Mouse (Mus musculus): Measurements from ENCODE around the gene St6galnac4. TPM values are rescaled to one million over a fixed set of nuclear protein-coding genes. Genes with fewer than 3 reads are reported as not detected.
A peak's percentile ranks its signal among the peaks of the same experiment; 100 is the strongest.

Gene St6galnac4
- polyA plus RNA-seq, 1 experiment from 2014 or later, result 26.0 TPM

DNA sequence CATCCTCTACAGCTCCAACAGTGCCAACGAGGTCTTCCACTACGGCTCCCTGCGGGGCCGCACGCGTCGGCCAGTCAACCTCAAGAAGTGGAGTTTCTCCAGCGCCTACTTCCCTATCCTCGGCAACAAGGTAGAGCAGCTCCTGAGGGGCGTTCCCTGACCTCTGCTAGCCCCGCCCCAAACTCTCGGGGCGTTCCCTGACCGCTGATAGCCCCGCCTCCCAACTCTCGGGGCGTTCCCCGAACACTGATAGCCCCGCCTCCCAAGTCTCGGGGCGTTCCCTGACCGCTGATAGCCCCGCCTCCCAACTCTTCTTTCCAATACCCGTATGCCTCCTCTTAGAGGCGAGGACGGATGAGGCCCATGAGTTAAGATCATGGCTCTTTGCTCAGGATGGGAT lies 25.4 kb downstream of the St6galnac4 start:
- no peak overlapping the region for H3K9ac ChIP-seq (ENCODE audit: low read depth, low read length)
- H3K4me1 ChIP-seq (replicated peaks; ENCODE audit: control insufficient read depth, insufficient read depth, low read length), result peaks cover 39% of the 10 kb centered on the region
- no peak for DNase-seq (ENCODE audit: low spot score)
- H3K9me3 ChIP-seq (ENCODE audit: control insufficient read depth, low read length), result no peaks in the 10 kb centered on the region
- 0 out of 2 replicates have a peak overlapping the region, but pooled peaks have one; percentile 6 for H3K27ac ChIP-seq (ENCODE audit: low read depth, low read length)
- H3K4me3 ChIP-seq (ENCODE audit: low read depth, low read length), result no peak overlapping the region
- H3K36me3 ChIP-seq (ENCODE audit: control insufficient read depth, insufficient read depth, low read length), result peaks cover 24% of the 10 kb centered on the region
- H3K4me2 ChIP-seq, result peak overlapping the region; percentile 29; the same call in 1 of the 2 replicates
- H3K27me3 ChIP-seq (replicated peaks; ENCODE audit: control insufficient read depth, insufficient read depth, low read length), result no peaks in the 10 kb centered on the region
- 71% methylated on average over 26 of the region's 26 CpGs for WGBS
- ATAC-seq (replicated peaks; ENCODE audit: low FRiP score), result no peak; the same call in 1 of the 2 replicates

DNA sequence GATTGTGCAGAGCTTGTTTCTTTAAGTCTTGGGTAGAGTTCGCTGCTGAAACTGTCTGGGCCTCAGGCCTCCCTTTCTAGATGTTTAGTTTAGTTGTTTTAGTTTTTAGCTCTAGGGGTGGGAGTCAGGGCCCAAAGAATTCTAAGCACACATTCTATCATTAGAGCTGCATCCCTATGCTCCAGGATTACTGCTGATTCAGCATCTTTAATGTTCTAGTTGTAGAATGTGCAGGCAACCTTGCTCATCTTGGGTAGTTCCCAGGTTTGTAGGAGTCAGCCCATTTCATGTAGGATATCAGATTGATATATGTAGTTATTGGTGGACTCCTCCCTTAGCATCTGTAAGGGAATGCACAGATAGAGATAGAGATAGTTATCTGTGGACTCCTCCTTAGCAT lies 30.2 kb downstream of the St6galnac4 start:
- ATAC-seq (replicated peaks; ENCODE audit: low FRiP score) (no peak), DNase-seq (ENCODE audit: low spot score) (no peak)
- no peaks in the 10 kb centered on the region for H3K9me3 ChIP-seq (ENCODE audit: control insufficient read depth, low read length)
- peaks cover 41% of the 10 kb centered on the region for H3K36me3 ChIP-seq (ENCODE audit: control insufficient read depth, insufficient read depth, low read length)
- H3K27ac ChIP-seq (ENCODE audit: low read depth, low read length), result no peak overlapping the region
- no peaks in the 10 kb centered on the region for H3K27me3 ChIP-seq (replicated peaks; ENCODE audit: control insufficient read depth, insufficient read depth, low read length)
- WGBS, result 90% methylated on average over 1 of the region's 1 CpGs
- no peak overlapping the region for H3K4me3 ChIP-seq (ENCODE audit: low read depth, low read length)
- peaks cover 29% of the 10 kb centered on the region for H3K4me1 ChIP-seq (replicated peaks; ENCODE audit: control insufficient read depth, insufficient read depth, low read length)
- H3K9ac ChIP-seq (ENCODE audit: low read depth, low read length), result no peak overlapping the region
- no peak overlapping the region; the same call in 1 of the 2 replicates for H3K4me2 ChIP-seq

DNA sequence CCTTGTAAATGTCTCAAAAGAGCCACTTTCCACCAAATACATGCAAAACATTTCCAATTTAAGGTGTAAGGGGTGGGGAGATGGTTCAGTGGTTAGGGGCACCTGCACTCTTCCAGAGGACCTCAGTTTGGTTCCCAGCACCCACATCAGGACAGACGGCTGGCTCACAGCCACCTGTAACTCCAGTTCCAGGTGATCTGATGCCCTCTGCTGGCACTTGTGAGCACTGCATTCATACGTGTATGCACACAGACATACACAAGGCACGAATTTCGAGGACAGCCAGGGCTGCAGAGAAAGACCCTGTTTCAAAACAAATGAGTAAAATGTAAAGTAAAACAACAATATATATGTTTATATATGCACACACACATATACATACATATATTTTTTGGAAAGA lies 30.7 kb downstream of the St6galnac4 start:
- peaks cover 41% of the 10 kb centered on the region for H3K36me3 ChIP-seq (ENCODE audit: control insufficient read depth, insufficient read depth, low read length)
- peaks cover 29% of the 10 kb centered on the region for H3K4me1 ChIP-seq (replicated peaks; ENCODE audit: control insufficient read depth, insufficient read depth, low read length)
- no peaks in the 10 kb centered on the region for H3K27me3 ChIP-seq (replicated peaks; ENCODE audit: control insufficient read depth, insufficient read depth, low read length)
- no peak overlapping the region for H3K4me2 ChIP-seq
- no peak overlapping the region for H3K9ac ChIP-seq (ENCODE audit: low read depth, low read length)
- ATAC-seq (replicated peaks; ENCODE audit: low FRiP score) (no peak), DNase-seq (ENCODE audit: low spot score) (no peak)
- H3K9me3 ChIP-seq (ENCODE audit: control insufficient read depth, low read length), result no peaks in the 10 kb centered on the region
- H3K27ac ChIP-seq (ENCODE audit: low read depth, low read length), result no peak overlapping the region
- no peak overlapping the region for H3K4me3 ChIP-seq (ENCODE audit: low read depth, low read length)
- 95% methylated on average over 4 of the region's 4 CpGs for WGBS

DNA sequence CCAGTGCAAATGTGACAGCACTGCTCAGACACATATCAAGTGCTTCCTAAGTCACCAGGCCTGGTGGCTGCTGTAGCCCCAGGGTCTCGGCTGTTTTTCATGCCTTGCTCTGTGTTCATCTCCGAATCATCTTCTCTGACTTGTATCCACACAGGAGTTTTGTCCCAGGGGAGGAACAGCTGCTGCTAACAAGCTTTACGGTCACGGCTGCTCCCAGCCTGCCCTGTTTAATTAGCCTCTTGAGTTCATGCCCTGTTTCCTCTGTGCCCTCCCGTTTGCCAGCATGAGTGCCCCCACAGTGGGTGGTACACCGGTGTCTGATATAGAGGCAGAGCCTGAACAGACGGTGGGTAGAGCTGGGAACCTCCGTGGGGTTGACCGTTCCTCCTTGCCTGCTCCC lies 31.2 kb downstream of the St6galnac4 start:
- Histone ChIP-seq H3K36me3 (ENCODE audit: control insufficient read depth, insufficient read depth, low read length) (peaks cover 39% of the 10 kb centered on the region), H3K4me3 (ENCODE audit: low read depth, low read length) (no peak overlapping the region), H3K4me2 (no peak overlapping the region), H3K9ac (ENCODE audit: low read depth, low read length) (no peak overlapping the region), H3K9me3 (ENCODE audit: control insufficient read depth, low read length) (no peaks in the 10 kb centered on the region), H3K4me1 (replicated peaks; ENCODE audit: control insufficient read depth, insufficient read depth, low read length) (peaks cover 29% of the 10 kb centered on the region), H3K27me3 (replicated peaks; ENCODE audit: control insufficient read depth, insufficient read depth, low read length) (no peaks in the 10 kb centered on the region), H3K27ac (ENCODE audit: low read depth, low read length) (no peak overlapping the region)
- WGBS, result 89% methylated on average over 9 of the region's 9 CpGs
- DNase-seq (ENCODE audit: low spot score) (no peak), ATAC-seq (replicated peaks; ENCODE audit: low FRiP score) (no peak)

DNA sequence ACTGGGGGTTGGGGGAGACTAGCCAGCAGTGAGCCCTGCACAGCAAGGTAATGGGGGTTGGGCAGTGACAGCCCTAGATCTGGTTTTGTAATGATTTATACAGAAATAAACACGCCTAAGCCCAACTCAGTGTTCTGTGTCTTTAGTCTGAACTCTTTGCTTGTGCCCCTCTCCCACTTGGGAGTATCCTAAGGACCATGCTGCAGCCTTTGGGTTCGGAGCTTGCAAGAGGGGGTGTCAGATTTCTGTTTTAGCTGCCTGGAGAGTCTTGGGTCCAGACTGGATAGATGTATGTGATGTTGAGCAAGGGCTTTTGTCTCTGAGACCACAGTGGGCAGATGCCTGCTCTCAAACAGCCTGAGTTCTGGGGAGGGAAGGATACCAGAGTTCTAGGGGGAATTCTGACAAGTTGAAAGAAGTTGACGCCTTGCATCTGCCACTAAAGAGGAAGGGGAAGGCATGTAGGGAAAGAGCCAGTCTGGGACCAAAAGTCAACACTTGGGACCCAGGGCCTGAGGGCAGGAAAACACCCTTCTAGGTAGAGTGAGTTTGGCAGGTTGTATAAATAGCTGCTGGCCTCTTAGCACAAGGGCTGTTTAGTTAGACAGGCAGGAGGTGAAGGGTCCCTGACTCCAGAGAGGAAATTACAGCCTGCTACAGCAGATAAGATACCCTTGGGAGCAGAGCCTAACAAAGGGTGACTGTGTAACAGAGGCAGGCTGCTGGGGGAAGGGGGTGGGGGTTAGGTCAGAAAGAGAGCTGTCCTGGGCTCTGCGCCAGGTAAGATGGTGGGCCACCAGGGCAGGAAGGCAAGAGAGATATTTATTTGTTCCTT lies 34.0 kb downstream of the St6galnac4 start:
- DNase-seq (ENCODE audit: low spot score) (no peak), ATAC-seq (replicated peaks; ENCODE audit: low FRiP score) (peak; percentile 65; the same call in 1 of the 2 replicates)
- Histone ChIP-seq H3K36me3 (ENCODE audit: control insufficient read depth, insufficient read depth, low read length) (peaks cover 26% of the 10 kb centered on the region), H3K4me2 (0 out of 2 replicates have a peak overlapping the region, but pooled peaks have one; percentile 13), H3K27me3 (replicated peaks; ENCODE audit: control insufficient read depth, insufficient read depth, low read length) (no peaks in the 10 kb centered on the region), H3K9ac (ENCODE audit: low read depth, low read length) (0 out of 2 replicates have a peak overlapping the region, but pooled peaks have one; percentile 5), H3K4me1 (replicated peaks; ENCODE audit: control insufficient read depth, insufficient read depth, low read length) (peaks cover 45% of the 10 kb centered on the region), H3K4me3 (ENCODE audit: low read depth, low read length) (no peak overlapping the region), H3K9me3 (ENCODE audit: control insufficient read depth, low read length) (no peaks in the 10 kb centered on the region), H3K27ac (ENCODE audit: low read depth, low read length) (peak overlapping the region; percentile 64)
- 34% methylated on average over 4 of the region's 4 CpGs for WGBS

DNA sequence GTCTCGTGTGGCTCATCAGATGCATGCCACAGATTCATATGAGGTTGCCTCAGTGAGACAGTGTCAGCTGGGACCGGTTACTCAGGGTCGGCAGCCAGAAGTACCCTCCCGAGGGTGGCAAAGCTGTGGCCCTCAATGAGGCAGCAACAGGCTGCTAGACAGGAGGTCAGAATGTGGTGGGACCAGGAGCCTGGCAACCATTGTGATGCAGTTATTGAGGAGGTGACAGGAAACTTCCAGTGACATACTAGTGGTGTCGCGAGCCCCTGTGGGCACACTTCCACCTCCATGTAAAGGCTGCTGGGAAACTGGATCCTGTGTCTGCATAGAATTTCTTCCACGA lies 34.6 kb downstream of the St6galnac4 start, which contains the start of gene Ak1:
Gene Ak1 (plus strand): TSS at position 242 of the 343 bp plus-strand sequence.
- WGBS, result 47% methylated on average over 7 of the region's 7 CpGs
- Histone ChIP-seq H3K36me3 (ENCODE audit: control insufficient read depth, insufficient read depth, low read length) (peaks cover 23% of the 10 kb centered on the region), H3K27me3 (replicated peaks; ENCODE audit: control insufficient read depth, insufficient read depth, low read length) (no peaks in the 10 kb centered on the region), H3K27ac (ENCODE audit: low read depth, low read length) (peak within 1 kb of the TSS; percentile 64), H3K9me3 (ENCODE audit: control insufficient read depth, low read length) (no peaks in the 10 kb centered on the region), H3K4me3 (ENCODE audit: low read depth, low read length) (no peak within 1 kb of the TSS), H3K9ac (ENCODE audit: low read depth, low read length) (0 out of 2 replicates have a peak within 1 kb of the TSS, but pooled peaks have one; percentile 5), H3K4me1 (replicated peaks; ENCODE audit: control insufficient read depth, insufficient read depth, low read length) (peaks cover 46% of the 10 kb centered on the region), H3K4me2 (0 out of 2 replicates have a peak within 1 kb of the TSS, but pooled peaks have one; percentile 23)
- ATAC-seq (replicated peaks; ENCODE audit: low FRiP score) (no peak), DNase-seq (ENCODE audit: low spot score) (no peak)

DNA sequence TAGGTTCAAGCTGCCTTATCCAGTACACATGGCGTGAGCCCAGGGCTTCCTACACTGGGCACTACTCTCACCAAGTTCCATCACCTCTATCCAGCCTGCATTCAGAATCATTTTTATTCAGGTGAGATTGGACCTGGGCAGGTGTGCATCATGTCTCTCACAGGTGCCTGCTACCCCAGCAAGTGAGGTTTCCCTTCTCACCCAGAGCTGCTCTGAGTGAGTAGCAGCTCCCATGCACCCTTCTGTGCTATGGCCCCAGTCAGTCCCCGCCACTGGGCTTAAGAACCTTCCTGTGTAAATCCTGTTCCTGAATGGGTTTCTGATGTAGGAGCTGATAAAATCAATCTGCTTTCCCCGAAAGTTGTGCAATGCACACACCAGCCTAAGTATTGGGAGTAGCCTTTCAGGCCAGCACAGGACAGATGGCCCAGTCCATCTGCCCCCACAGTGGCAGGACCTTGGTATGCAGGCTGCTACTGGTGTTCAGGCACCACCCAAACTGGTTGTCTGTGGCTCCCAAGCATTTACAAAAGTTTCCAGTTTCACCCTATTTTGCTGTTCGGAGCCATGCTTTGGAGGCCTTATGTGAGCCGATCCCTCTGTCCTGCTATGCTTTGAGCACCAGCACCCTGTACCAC lies 37.3 kb downstream of the St6galnac4 start:
- Histone ChIP-seq H3K4me2 (no peak overlapping the region), H3K9me3 (ENCODE audit: control insufficient read depth, low read length) (no peaks in the 10 kb centered on the region), H3K4me1 (replicated peaks; ENCODE audit: control insufficient read depth, insufficient read depth, low read length) (peaks cover 50% of the 10 kb centered on the region), H3K27me3 (replicated peaks; ENCODE audit: control insufficient read depth, insufficient read depth, low read length) (no peaks in the 10 kb centered on the region), H3K36me3 (ENCODE audit: control insufficient read depth, insufficient read depth, low read length) (peaks cover 2% of the 10 kb centered on the region; the same call in 1 of the 2 replicates), H3K27ac (ENCODE audit: low read depth, low read length) (no peak overlapping the region), H3K4me3 (ENCODE audit: low read depth, low read length) (no peak overlapping the region), H3K9ac (ENCODE audit: low read depth, low read length) (no peak overlapping the region)
- DNase-seq (ENCODE audit: low spot score) (no peak), ATAC-seq (replicated peaks; ENCODE audit: low FRiP score) (no peak)
- 69% methylated on average over 5 of the region's 5 CpGs for WGBS

DNA sequence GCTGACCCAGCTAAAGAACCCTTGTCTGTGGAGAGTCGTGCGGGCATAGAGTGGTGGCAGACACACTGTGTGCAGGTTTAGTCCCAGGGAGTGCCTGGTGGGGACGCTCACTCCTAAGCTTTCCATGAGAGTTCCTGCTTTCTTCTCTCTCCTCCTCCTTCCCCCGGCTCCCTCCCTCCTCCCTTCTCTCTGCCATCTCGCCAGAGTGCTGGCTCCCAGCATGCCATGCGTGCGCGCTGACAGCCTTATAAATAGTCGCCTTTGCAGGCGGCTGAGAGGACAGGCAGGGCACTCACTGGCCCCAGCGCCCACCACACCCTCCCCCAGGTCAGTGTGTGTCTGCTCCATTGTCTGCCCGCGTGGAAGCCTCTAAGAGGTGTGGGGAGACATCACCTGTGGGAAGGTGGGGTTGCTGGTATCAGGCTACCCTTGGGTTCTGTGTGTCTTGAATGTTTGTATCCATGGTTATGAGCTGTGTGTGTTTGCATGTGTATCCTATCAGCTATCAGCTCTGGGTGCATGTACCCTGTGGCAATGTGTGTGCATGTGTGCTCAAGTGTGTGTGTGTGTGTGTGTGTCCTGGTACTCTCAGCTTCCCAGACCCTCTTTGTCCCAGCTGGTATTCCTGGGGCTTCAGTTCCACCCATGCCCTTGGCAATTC lies 38.4 kb downstream of the St6galnac4 start:
- Histone ChIP-seq H3K9ac (ENCODE audit: low read depth, low read length) (peak overlapping the region; percentile 53), H3K9me3 (ENCODE audit: control insufficient read depth, low read length) (no peaks in the 10 kb centered on the region), H3K4me2 (peak overlapping the region; percentile 55), H3K4me3 (ENCODE audit: low read depth, low read length) (peak overlapping the region; percentile 26), H3K4me1 (replicated peaks; ENCODE audit: control insufficient read depth, insufficient read depth, low read length) (peaks cover 41% of the 10 kb centered on the region), H3K27ac (ENCODE audit: low read depth, low read length) (peak overlapping the region; percentile 43; the same call in 1 of the 2 replicates), H3K27me3 (replicated peaks; ENCODE audit: control insufficient read depth, insufficient read depth, low read length) (no peaks in the 10 kb centered on the region), H3K36me3 (ENCODE audit: control insufficient read depth, insufficient read depth, low read length) (no peaks in the 10 kb centered on the region)
- 6% methylated on average over 13 of the region's 13 CpGs for WGBS
- ATAC-seq (replicated peaks; ENCODE audit: low FRiP score) (peak; percentile 30; the same call in 1 of the 2 replicates), DNase-seq (ENCODE audit: low spot score) (peak; percentile 65)

Data from liver, embryonic 11.5 days (tissue).